Mouse (Mus musculus) heart, postnatal 0 days (tissue): ENCODE data around the gene BC067074. TPM values are rescaled to one million over a fixed set of nuclear protein-coding genes. Genes with fewer than 3 reads are reported as not detected.

Experiments used
- ATAC-seq: fragments of 200-750 bp; cut with Nextera tagmentation; 2 replicates; pipeline ENCODE4 v1.8.0; 2017; ENCODE audit warnings: low read depth, moderate number of reproducible peaks, moderate library complexity; ENCODE audit not compliant: insufficient read depth
- DNase-seq: peaks from one replicate; pipeline ENCODE4 v3.0.0-alpha.2; 2016; ENCODE audit warnings: low spot score
- H3K27ac ChIP-seq: fragments of 300-500 bp; sonication (generic); 2 replicates; pipeline ENCODE4 v1.5.1; 2014; ENCODE audit warnings: low read depth, mild to moderate bottlenecking
- H3K27me3 ChIP-seq: fragments of 300-500 bp; sonication (generic); 2 replicates; pipeline ENCODE4 v1.6.1; 2014; ENCODE audit warnings: low read length, mixed read lengths; ENCODE audit not compliant: control insufficient read depth, insufficient read depth
- H3K36me3 ChIP-seq: fragments of 300-500 bp; sonication (generic); replicated peaks from 2 replicates; pipeline ENCODE4 v1.6.1; 2014; ENCODE audit warnings: low read length, mixed read lengths; ENCODE audit not compliant: control insufficient read depth, insufficient read depth
- H3K4me1 ChIP-seq: fragments of 300-500 bp; sonication (generic); 2 replicates; pipeline ENCODE4 v1.6.1; 2014; ENCODE audit warnings: antibody characterized with exemption; ENCODE audit not compliant: control insufficient read depth, insufficient read depth
- H3K4me2 ChIP-seq: fragments of 300-500 bp; sonication (generic); 2 replicates; pipeline ENCODE4 v1.6.1; 2014; ENCODE audit warnings: low read depth, mild to moderate bottlenecking, low read length, moderate library complexity
- H3K4me3 ChIP-seq: fragments of 300-500 bp; sonication (generic); 2 replicates; pipeline ENCODE4 v1.5.1; 2014; ENCODE audit warnings: low read depth, low read length
- H3K9ac ChIP-seq: fragments of 300-500 bp; sonication (generic); replicated peaks from 2 replicates; pipeline ENCODE4 v1.6.1; 2014; ENCODE audit warnings: low read depth, low read length, mixed read lengths
- H3K9me3 ChIP-seq: fragments of 300-500 bp; sonication (generic); replicated peaks from 2 replicates; pipeline ENCODE4 v1.6.1; 2016; ENCODE audit warnings: low read length; ENCODE audit not compliant: control insufficient read depth
- CTCF ChIP-seq: IDR thresholded peaks from 2 replicates; pipeline ENCODE4 v1.5.1; 2016; ENCODE audit warnings: antibody characterized with exemption, control low read depth, low read depth
- EP300 ChIP-seq: IDR thresholded peaks from 2 replicates; pipeline ENCODE4 v1.6.1; 2016; ENCODE audit warnings: antibody characterized with exemption, low read depth
- WGBS: fragments of 180-500 bp; shearing (Covaris S2); extraction: QIAGEN DNeasy Blood & Tissue Kit; methylation state at CpG from one replicate; pipeline ENCODE4 v1.1.7; 2014; 5-methylcytosine and 5-hydroxymethylcytosine counted together
- polyA plus RNA-seq: library from polyadenylated mRNA; unstranded; fragments of >200 nt; fragmentation: Nextera tagmentation; extraction: Ambion mirVana; gene quantifications from 2 replicates; pipeline ENCODE4 v1.2.1, GENCODE M21; 2015
- total RNA-seq: library from RNA; depleted of rRNA; stranded (reverse); fragments of >200 nt; gene quantifications from 2 replicates; pipeline ENCODE4 v1.2.3, GENCODE M21; 2014; ENCODE audit warnings: low replicate concordance

Gene BC067074
- total and polyA plus RNA-seq, 2 experiments from 2014 or later: 1.3 to 4.7 TPM

- ATAC-seq (no peak), DNase-seq (no peak)
- no peaks in the 10 kb centered on the region for H3K9me3 ChIP-seq
- no peak overlapping the region for H3K9ac ChIP-seq
- H3K27ac ChIP-seq: no peak overlapping the region
- no peak for TF ChIP-seq EP300
- no peak for TF ChIP-seq CTCF
- no peak overlapping the region for H3K4me2 ChIP-seq
- H3K4me3 ChIP-seq: no peak overlapping the region
- WGBS: 87% methylated on average over 3 of the region's 3 CpGs
- H3K36me3 ChIP-seq: no peaks in the 10 kb centered on the region
- no peaks in the 10 kb centered on the region for H3K4me1 ChIP-seq
- H3K27me3 ChIP-seq: no peaks in the 10 kb centered on the region
These were observed 31.3 kb downstream of the BC067074 start for GRCm38 (mm10) chr13:113324241-113324640.

GRCm38 (mm10) chr13:113325678-113326077 lies 32.7 kb downstream of the BC067074 start:
- H3K4me2 ChIP-seq: no peak overlapping the region
- ATAC-seq: no peak
- H3K4me3 ChIP-seq: no peak overlapping the region
- H3K27me3 ChIP-seq: no peaks in the 10 kb centered on the region
- no peak overlapping the region for H3K27ac ChIP-seq
- no peaks in the 10 kb centered on the region for H3K4me1 ChIP-seq
- no peak for DNase-seq
- WGBS: 54% methylated on average over 3 of the region's 3 CpGs
- H3K9me3 ChIP-seq: peaks cover 3% of the 10 kb centered on the region; the same call in 1 of the 2 replicates
- H3K9ac ChIP-seq: no peak overlapping the region
- no peaks in the 10 kb centered on the region for H3K36me3 ChIP-seq
- no peak for TF ChIP-seq EP300
- no peak for TF ChIP-seq CTCF

- H3K9ac ChIP-seq: no peak overlapping the region
- H3K4me1 ChIP-seq: no peaks in the 10 kb centered on the region
- WGBS: 62% methylated on average over 7 of the region's 7 CpGs
- peaks cover 6% of the 10 kb centered on the region; the same call in 1 of the 2 replicates for H3K9me3 ChIP-seq
- H3K27me3 ChIP-seq: no peaks in the 10 kb centered on the region
- no peak overlapping the region for H3K4me2 ChIP-seq
- no peak for DNase-seq
- no peaks in the 10 kb centered on the region for H3K36me3 ChIP-seq
- TF ChIP-seq CTCF: no peak
- TF ChIP-seq EP300: no peak
- no peak overlapping the region for H3K4me3 ChIP-seq
- ATAC-seq: no peak
- no peak overlapping the region for H3K27ac ChIP-seq
These were observed 39.3 kb downstream of the BC067074 start for GRCm38 (mm10) chr13:113332256-113332655.

- TF ChIP-seq EP300 (no peak), CTCF (no peak)
- Histone ChIP-seq H3K4me2 (no peak overlapping the region), H3K27ac (no peak overlapping the region), H3K9ac (no peak overlapping the region), H3K4me3 (no peak overlapping the region), H3K27me3 (no peaks in the 10 kb centered on the region), H3K9me3 (peaks cover 6% of the 10 kb centered on the region; the same call in 1 of the 2 replicates), H3K36me3 (no peaks in the 10 kb centered on the region), H3K4me1 (no peaks in the 10 kb centered on the region)
- WGBS: 70% methylated on average over 6 of the region's 6 CpGs
- ATAC-seq: no peak
- DNase-seq: no peak
These were observed 40.4 kb downstream of the BC067074 start for GRCm38 (mm10) chr13:113333374-113333773.

- no peak for DNase-seq
- no peaks in the 10 kb centered on the region for H3K4me1 ChIP-seq
- no peak overlapping the region for H3K27ac ChIP-seq
- TF ChIP-seq EP300 (no peak), CTCF (no peak)
- no peak overlapping the region for H3K9ac ChIP-seq
- WGBS: 70% methylated on average over 5 of the region's 5 CpGs
- no peak for ATAC-seq
- no peak overlapping the region for H3K4me3 ChIP-seq
- H3K27me3 ChIP-seq: no peaks in the 10 kb centered on the region
- H3K36me3 ChIP-seq: no peaks in the 10 kb centered on the region
- H3K4me2 ChIP-seq: no peak overlapping the region
- H3K9me3 ChIP-seq: peaks cover 6% of the 10 kb centered on the region; the same call in 1 of the 2 replicates
These were observed 41.0 kb downstream of the BC067074 start for GRCm38 (mm10) chr13:113333931-113334330.

- H3K4me1 ChIP-seq: no peaks in the 10 kb centered on the region
- no peak overlapping the region for H3K4me3 ChIP-seq
- no peaks in the 10 kb centered on the region for H3K36me3 ChIP-seq
- H3K27ac ChIP-seq: no peak overlapping the region
- ATAC-seq (no peak), DNase-seq (no peak)
- H3K27me3 ChIP-seq: no peaks in the 10 kb centered on the region
- no peak overlapping the region for H3K4me2 ChIP-seq
- no peak for TF ChIP-seq EP300
- TF ChIP-seq CTCF: no peak
- no peak overlapping the region for H3K9ac ChIP-seq
- peaks cover 6% of the 10 kb centered on the region; the same call in 1 of the 2 replicates for H3K9me3 ChIP-seq
- WGBS: 48% methylated on average over 4 of the region's 4 CpGs
These were observed 41.8 kb downstream of the BC067074 start for GRCm38 (mm10) chr13:113334773-113335172.
